Mouse (Mus musculus): ENCODE measurements around the gene Rbms3. TPM values are rescaled to one million over a fixed set of nuclear protein-coding genes. Genes with fewer than 3 reads are reported as not detected.

The Rbms3 gene
- total and polyA plus RNA-seq, 3 experiments: 8.1 to 12.5 (median 8.8) TPM

DNA sequence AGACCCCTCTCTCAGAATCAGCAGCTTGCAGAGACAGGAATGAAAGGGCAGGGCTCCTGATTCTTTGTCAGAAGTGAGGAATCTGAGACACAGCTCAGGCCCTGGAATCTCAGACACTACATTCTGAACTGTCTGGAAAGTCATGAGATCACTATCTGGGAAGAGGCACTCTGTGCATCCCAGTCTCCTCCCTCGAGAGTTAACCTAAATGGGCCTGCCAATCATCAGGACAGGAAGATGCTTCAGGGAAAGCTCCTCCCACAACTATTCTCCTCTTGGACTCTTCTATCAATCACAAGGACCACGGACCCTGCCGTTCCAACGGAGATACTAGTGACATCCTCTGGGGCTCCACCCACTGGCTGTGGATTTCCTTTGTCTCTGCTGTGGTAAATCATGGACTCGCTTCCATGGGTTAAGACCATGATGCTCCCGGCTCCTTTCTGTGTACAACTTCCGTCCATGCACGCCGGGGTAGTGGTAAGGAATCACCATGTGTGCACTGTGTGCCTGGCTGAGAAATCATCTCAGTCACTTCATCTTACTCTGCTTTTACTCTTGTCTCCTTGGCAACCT is 473.3 kb downstream of the Rbms3 start:
- H3K4me1 ChIP-seq (ENCODE audit: control insufficient read depth, insufficient read depth, low read length): no peaks in the 10 kb centered on the region; the same call in 1 of the 2 replicates
- intact Hi-C loops (cut with DNase I): no loop called here
- no peaks in the 10 kb centered on the region for H3K36me3 ChIP-seq (ENCODE audit: control insufficient read depth, insufficient read depth, low read length)
- TF ChIP-seq CTCF (IDR thresholded peaks at IDR 0.05) (no peak), EP300 (IDR thresholded peaks at IDR 0.05; ENCODE audit: insufficient read depth, low read depth, low read length) (no peak), POLR2A (IDR thresholded peaks at IDR 0.05; ENCODE audit: insufficient read depth, low read depth, low read length) (no peak)
- H3K4me3 ChIP-seq: no peak overlapping the region
- no peak for DNase-seq
- H3K9ac ChIP-seq (ENCODE audit: low read depth, low read length): no peak overlapping the region
- no peaks in the 10 kb centered on the region for H3K79me2 ChIP-seq (replicated peaks; ENCODE audit: control insufficient read depth, insufficient read depth, low read length)
- no peak overlapping the region for H3K27ac ChIP-seq
- H3K27me3 ChIP-seq (ENCODE audit: control insufficient read depth, insufficient read depth, low read length): no peaks in the 10 kb centered on the region
- WGBS: 59% methylated on average over 9 of the region's 9 CpGs

- Histone ChIP-seq H3K36me3 (ENCODE audit: control insufficient read depth, insufficient read depth, low read length) (no peaks in the 10 kb centered on the region), H3K9ac (ENCODE audit: low read depth, low read length) (no peak overlapping the region), H3K79me2 (replicated peaks; ENCODE audit: control insufficient read depth, insufficient read depth, low read length) (no peaks in the 10 kb centered on the region), H3K4me1 (ENCODE audit: control insufficient read depth, insufficient read depth, low read length) (no peaks in the 10 kb centered on the region; the same call in 1 of the 2 replicates), H3K27me3 (ENCODE audit: control insufficient read depth, insufficient read depth, low read length) (no peaks in the 10 kb centered on the region), H3K27ac (no peak overlapping the region), H3K4me3 (no peak overlapping the region)
- DNase-seq: no peak
- intact Hi-C loops (cut with DNase I): no loop called here
- TF ChIP-seq POLR2A (IDR thresholded peaks at IDR 0.05; ENCODE audit: insufficient read depth, low read depth, low read length) (no peak), CTCF (IDR thresholded peaks at IDR 0.05) (no peak), EP300 (IDR thresholded peaks at IDR 0.05; ENCODE audit: insufficient read depth, low read depth, low read length) (no peak)
- WGBS: 89% methylated on average over 4 of the region's 4 CpGs
These were observed 475.1 kb downstream of the Rbms3 start for GRCm38 (mm10) chr9:117154590-117154989.

GRCm38 (mm10) chr9:117153686-117154274 is 475.9 kb downstream of the Rbms3 start:
- DNase-seq: peak in 1 of 2 experiments; percentile 28
- no peak overlapping the region for H3K4me3 ChIP-seq
- 68% methylated on average over 20 of the region's 20 CpGs for WGBS
- intact Hi-C loops (cut with DNase I): no loop called here
- no peak overlapping the region for H3K9ac ChIP-seq (ENCODE audit: low read depth, low read length)
- no peak overlapping the region for H3K27ac ChIP-seq
- no peaks in the 10 kb centered on the region for H3K27me3 ChIP-seq (ENCODE audit: control insufficient read depth, insufficient read depth, low read length)
- TF ChIP-seq CTCF (IDR thresholded peaks at IDR 0.05): no peak
- no peak for TF ChIP-seq POLR2A (IDR thresholded peaks at IDR 0.05; ENCODE audit: insufficient read depth, low read depth, low read length)
- no peak for TF ChIP-seq EP300 (IDR thresholded peaks at IDR 0.05; ENCODE audit: insufficient read depth, low read depth, low read length)
- no peaks in the 10 kb centered on the region for H3K79me2 ChIP-seq (replicated peaks; ENCODE audit: control insufficient read depth, insufficient read depth, low read length)
- H3K4me1 ChIP-seq (ENCODE audit: control insufficient read depth, insufficient read depth, low read length): no peaks in the 10 kb centered on the region; the same call in 1 of the 2 replicates
- no peaks in the 10 kb centered on the region for H3K36me3 ChIP-seq (ENCODE audit: control insufficient read depth, insufficient read depth, low read length)

DNA sequence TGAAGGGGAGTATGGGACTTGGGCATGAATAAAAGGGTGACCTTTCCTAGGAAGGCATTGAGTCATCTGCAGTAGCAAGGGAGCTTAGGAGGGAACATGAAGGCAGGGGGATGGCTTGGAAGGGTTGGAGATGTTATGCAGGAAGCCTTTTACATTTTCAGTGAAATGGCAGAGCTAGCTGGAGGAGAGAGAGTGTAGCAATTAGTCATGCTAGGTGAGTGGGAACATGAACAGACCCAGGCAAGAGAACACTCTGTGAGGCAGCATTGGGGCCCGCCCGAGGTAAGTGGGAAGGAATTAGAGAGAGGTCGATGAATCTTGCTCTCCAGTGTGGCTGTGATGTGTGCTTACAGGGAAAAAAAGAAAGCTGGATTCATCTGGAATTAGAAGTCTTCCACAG is 477.8 kb downstream of the Rbms3 start:
- Histone ChIP-seq H3K36me3 (ENCODE audit: control insufficient read depth, insufficient read depth, low read length) (no peaks in the 10 kb centered on the region), H3K4me3 (no peak overlapping the region), H3K79me2 (replicated peaks; ENCODE audit: control insufficient read depth, insufficient read depth, low read length) (no peaks in the 10 kb centered on the region), H3K27ac (no peak overlapping the region), H3K9ac (ENCODE audit: low read depth, low read length) (no peak overlapping the region), H3K27me3 (ENCODE audit: control insufficient read depth, insufficient read depth, low read length) (no peaks in the 10 kb centered on the region), H3K4me1 (ENCODE audit: control insufficient read depth, insufficient read depth, low read length) (no peaks in the 10 kb centered on the region; the same call in 1 of the 2 replicates)
- no peak for DNase-seq
- WGBS: 88% methylated on average over 3 of the region's 3 CpGs
- TF ChIP-seq EP300 (IDR thresholded peaks at IDR 0.05; ENCODE audit: insufficient read depth, low read depth, low read length) (no peak), CTCF (IDR thresholded peaks at IDR 0.05) (no peak), POLR2A (IDR thresholded peaks at IDR 0.05; ENCODE audit: insufficient read depth, low read depth, low read length) (no peak)
- intact Hi-C loops (cut with DNase I): no loop called here

DNA sequence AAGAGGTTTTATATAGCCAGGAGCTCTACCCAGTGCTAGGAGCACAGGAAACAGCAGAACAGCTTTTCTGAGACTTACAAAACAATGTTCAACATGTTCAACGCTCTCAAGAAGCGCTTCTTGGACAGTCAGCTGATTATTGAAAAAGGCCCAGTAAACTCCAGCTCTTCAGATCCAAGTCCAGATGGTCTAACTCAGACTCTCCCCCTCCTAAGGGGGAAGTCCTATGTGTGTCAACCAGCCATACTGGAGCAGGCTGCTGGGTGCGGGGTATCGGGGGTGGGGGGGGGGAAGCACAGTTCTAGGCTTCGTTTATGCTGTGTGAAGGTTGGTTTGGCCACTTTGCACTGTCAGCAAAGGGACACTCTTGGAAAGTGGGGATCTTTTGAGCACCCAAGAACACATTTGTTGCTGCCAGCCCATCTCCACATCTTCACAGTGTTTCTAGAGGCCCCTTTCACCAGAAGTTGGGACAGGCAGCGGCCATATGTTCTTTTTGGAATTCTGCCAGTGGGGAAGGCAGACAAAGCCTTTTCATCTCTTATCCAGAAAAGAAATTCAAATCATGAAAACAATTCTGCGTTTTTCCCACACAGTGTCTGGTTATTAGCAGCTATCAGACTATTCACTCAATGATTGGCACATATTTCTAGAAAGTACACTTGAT is 485.5 kb downstream of the Rbms3 start:
- no peak overlapping the region for H3K9ac ChIP-seq (ENCODE audit: low read depth, low read length)
- DNase-seq: no peak
- 49% methylated on average over 7 of the region's 7 CpGs for WGBS
- no peaks in the 10 kb centered on the region for H3K27me3 ChIP-seq (ENCODE audit: control insufficient read depth, insufficient read depth, low read length)
- no peak overlapping the region for H3K27ac ChIP-seq
- no peaks in the 10 kb centered on the region; the same call in 1 of the 2 replicates for H3K4me1 ChIP-seq (ENCODE audit: control insufficient read depth, insufficient read depth, low read length)
- no peak for TF ChIP-seq POLR2A (IDR thresholded peaks at IDR 0.05; ENCODE audit: insufficient read depth, low read depth, low read length)
- no peak overlapping the region for H3K4me3 ChIP-seq
- H3K36me3 ChIP-seq (ENCODE audit: control insufficient read depth, insufficient read depth, low read length): no peaks in the 10 kb centered on the region
- intact Hi-C loops (cut with DNase I): no loop called here
- no peaks in the 10 kb centered on the region for H3K79me2 ChIP-seq (replicated peaks; ENCODE audit: control insufficient read depth, insufficient read depth, low read length)

DNA sequence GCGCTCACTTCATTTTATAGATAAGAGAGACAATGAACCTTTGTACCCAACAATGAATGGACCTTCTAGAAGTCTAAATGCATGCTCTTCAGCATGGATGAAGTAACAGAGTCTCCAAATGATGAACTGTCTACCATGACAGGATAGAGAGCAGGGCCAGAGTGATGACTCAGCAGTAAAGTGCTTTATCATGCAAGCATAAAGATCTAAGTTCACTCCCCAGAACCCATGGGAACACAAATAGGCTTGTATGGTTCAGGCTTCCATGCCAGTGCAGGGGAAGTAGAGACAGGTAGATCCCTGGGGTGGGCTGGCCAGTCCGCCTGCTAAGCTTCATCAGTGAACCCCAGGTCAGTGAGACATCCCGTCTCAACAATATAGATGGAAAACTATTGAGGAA is 489.7 kb downstream of the Rbms3 start:
- TF ChIP-seq CTCF (IDR thresholded peaks at IDR 0.05) (no peak), EP300 (IDR thresholded peaks at IDR 0.05; ENCODE audit: insufficient read depth, low read depth, low read length) (no peak), POLR2A (IDR thresholded peaks at IDR 0.05; ENCODE audit: insufficient read depth, low read depth, low read length) (no peak)
- no peak overlapping the region for H3K9ac ChIP-seq (ENCODE audit: low read depth, low read length)
- 96% methylated on average over 3 of the region's 3 CpGs for WGBS

More for the DNA sequence above, 489.7 kb downstream of the Rbms3 start:
- Histone ChIP-seq H3K27ac (no peak overlapping the region), H3K27me3 (ENCODE audit: control insufficient read depth, insufficient read depth, low read length) (no peaks in the 10 kb centered on the region), H3K4me1 (ENCODE audit: control insufficient read depth, insufficient read depth, low read length) (no peaks in the 10 kb centered on the region; the same call in 1 of the 2 replicates), H3K4me3 (no peak overlapping the region), H3K79me2 (replicated peaks; ENCODE audit: control insufficient read depth, insufficient read depth, low read length) (no peaks in the 10 kb centered on the region; the same call in 1 of the 2 replicates), H3K36me3 (ENCODE audit: control insufficient read depth, insufficient read depth, low read length) (no peaks in the 10 kb centered on the region)
- DNase-seq: no peak
- intact Hi-C loops (cut with DNase I): no loop called here
